Mouse (Mus musculus) testis, adult 2 months (tissue): ENCODE data around the gene Lmna. TPM values are rescaled to one million over a fixed set of nuclear protein-coding genes. Genes with fewer than 3 reads are reported as not detected.

ENCODE experiments used
- H3K27ac ChIP-seq: fragments of 200-500 bp; 2 replicates; pipeline ENCODE4 v1.5.1; 2012; ENCODE audit warnings: low read depth, low read length; ENCODE audit not compliant: control insufficient read depth, insufficient read depth
- H3K27me3 ChIP-seq: fragments of 200-500 bp; 2 replicates; pipeline ENCODE4 v1.6.1; 2012; ENCODE audit warnings: mild to moderate bottlenecking, low read length, moderate library complexity; ENCODE audit not compliant: control insufficient read depth, insufficient read depth
- H3K36me3 ChIP-seq: fragments of 200-500 bp; 2 replicates; pipeline ENCODE4 v1.6.1; 2012; ENCODE audit warnings: mild to moderate bottlenecking, low read length; ENCODE audit not compliant: control insufficient read depth, insufficient read depth
- H3K4me1 ChIP-seq: fragments of 200-500 bp; 2 replicates; pipeline ENCODE4 v1.6.1; 2012; ENCODE audit warnings: low read length; ENCODE audit not compliant: control insufficient read depth, insufficient read depth
- H3K4me3 ChIP-seq: fragments of 200-500 bp; 2 replicates; pipeline ENCODE4 v1.5.1; 2012; ENCODE audit warnings: low read depth, mild to moderate bottlenecking, low read length, moderate library complexity, mixed read lengths; ENCODE audit not compliant: control insufficient read depth
- CTCF ChIP-seq: fragments of 200-500 bp; IDR thresholded peaks from 2 replicates; pipeline ENCODE4 v1.5.1; 2012; ENCODE audit warnings: low read depth, mild to moderate bottlenecking, inconsistent platforms, low read length, moderate library complexity; ENCODE audit not compliant: control insufficient read depth, insufficient read depth, insufficient replicate concordance
- POLR2A ChIP-seq: fragments of 200-500 bp; IDR thresholded peaks from 2 replicates; pipeline ENCODE4 v1.6.1; 2012; ENCODE audit warnings: low read depth, mild to moderate bottlenecking, inconsistent platforms, low read length, moderate library complexity; ENCODE audit not compliant: control insufficient read depth
- polyA plus RNA-seq: library from polyadenylated mRNA; depleted of rRNA; stranded (reverse); fragments of >200 nt; gene quantifications from 2 replicates; pipeline ENCODE4 v1.2.3, GENCODE M21; 2012

Lmna gene
- polyA plus RNA-seq, 1 experiment, result 14.4 TPM

GRCm38 (mm10) chr3:88456313-88456712 is 53.4 kb downstream of the Lmna start:
- Histone ChIP-seq H3K4me3 (no peak overlapping the region), H3K27me3 (no peaks in the 10 kb centered on the region), H3K36me3 (no peaks in the 10 kb centered on the region), H3K4me1 (peaks cover 8% of the 10 kb centered on the region), H3K27ac (no peak overlapping the region)
- TF ChIP-seq CTCF (no peak), POLR2A (no peak)

- H3K4me1 ChIP-seq, result peaks cover 9% of the 10 kb centered on the region
- H3K36me3 ChIP-seq, result no peaks in the 10 kb centered on the region
- H3K4me3 ChIP-seq, result no peak overlapping the region
- no peak overlapping the region for H3K27ac ChIP-seq
- no peaks in the 10 kb centered on the region for H3K27me3 ChIP-seq
- no peak for TF ChIP-seq CTCF
Measured at GRCm38 (mm10) chr3:88455588-88456264, 54.0 kb downstream of the Lmna start.

- Histone ChIP-seq H3K27ac (no peak overlapping the region), H3K4me1 (peaks cover 9% of the 10 kb centered on the region), H3K4me3 (no peak overlapping the region), H3K36me3 (no peaks in the 10 kb centered on the region), H3K27me3 (no peaks in the 10 kb centered on the region)
- TF ChIP-seq POLR2A (no peak), CTCF (no peak)
Measured at GRCm38 (mm10) chr3:88454762-88455587, 54.8 kb downstream of the Lmna start.

- no peak overlapping the region for H3K4me3 ChIP-seq
- no peak overlapping the region for H3K27ac ChIP-seq
- peaks cover 7% of the 10 kb centered on the region for H3K4me1 ChIP-seq
- no peaks in the 10 kb centered on the region for H3K36me3 ChIP-seq
- TF ChIP-seq CTCF (no peak), POLR2A (no peak)
- H3K27me3 ChIP-seq, result no peaks in the 10 kb centered on the region
Measured at GRCm38 (mm10) chr3:88453986-88454385, 55.8 kb downstream of the Lmna start.

GRCm38 (mm10) chr3:88453369-88453768 is 56.4 kb downstream of the Lmna start:
- Histone ChIP-seq H3K27me3 (no peaks in the 10 kb centered on the region), H3K36me3 (no peaks in the 10 kb centered on the region), H3K4me1 (peaks cover 5% of the 10 kb centered on the region), H3K27ac (no peak overlapping the region), H3K4me3 (no peak overlapping the region)
- TF ChIP-seq POLR2A, result no peak
- no peak for TF ChIP-seq CTCF

GRCm38 (mm10) chr3:88452716-88453115 is 57.0 kb downstream of the Lmna start:
- Histone ChIP-seq H3K36me3 (no peaks in the 10 kb centered on the region), H3K27ac (no peak overlapping the region), H3K4me1 (peaks cover 4% of the 10 kb centered on the region), H3K4me3 (no peak overlapping the region), H3K27me3 (no peaks in the 10 kb centered on the region)
- no peak for TF ChIP-seq POLR2A
- TF ChIP-seq CTCF, result no peak

GRCm38 (mm10) chr3:88452246-88452645 is 57.5 kb downstream of the Lmna start:
- Histone ChIP-seq H3K27ac (no peak overlapping the region), H3K36me3 (no peaks in the 10 kb centered on the region), H3K27me3 (no peaks in the 10 kb centered on the region), H3K4me3 (no peak overlapping the region), H3K4me1 (peaks cover 4% of the 10 kb centered on the region)
- TF ChIP-seq CTCF (no peak), POLR2A (no peak)
